Mouse (Mus musculus) spleen, postnatal 10 days (tissue): ENCODE results near the gene Cfap45.

Experiments used
- DNase-seq, 2 experiments: peaks; one replicate each; pipeline ENCODE4 v3.0.0; 2021 to 2022; ENCODE audit warnings: low spot score in 2 of 2

Gene Cfap45

GRCm38 (mm10) chr1:172520576-172521440 lies at the start of gene Cfap45:
Gene Cfap45, plus strand, starts transcription at chr1:172520801.
- DNase-seq = peak; percentile 37 to 74

GRCm38 (mm10) chr1:172472909-172473308 lies 47.7 kb upstream of the Cfap45 start:
- no peak for DNase-seq

GRCm38 (mm10) chr1:172474196-172474595 lies 46.4 kb upstream of the Cfap45 start:
- no peak for DNase-seq

- DNase-seq = peak in 1 of 2 experiments; percentile 46
Measured at GRCm38 (mm10) chr1:172475054-172475741, 45.4 kb upstream of the Cfap45 start, which contains the start of gene Slamf9. Gene Slamf9, plus strand, starts transcription at chr1:172475358.

- no peak for DNase-seq
Measured at GRCm38 (mm10) chr1:172478020-172478419, 42.6 kb upstream of the Cfap45 start.

GRCm38 (mm10) chr1:172480376-172480775 lies 40.2 kb upstream of the Cfap45 start:
- DNase-seq = no peak

- no peak for DNase-seq
Measured at GRCm38 (mm10) chr1:172481111-172481510, 39.5 kb upstream of the Cfap45 start.

- DNase-seq = peak; percentile 46 to 88
Measured at GRCm38 (mm10) chr1:172481540-172482280, 38.9 kb upstream of the Cfap45 start, which contains the start of gene Igsf9. Gene Igsf9, plus strand, starts transcription at chr1:172481788.

- DNase-seq = no peak
Measured at GRCm38 (mm10) chr1:172482518-172483360, 37.9 kb upstream of the Cfap45 start.

- DNase-seq = no peak
Measured at GRCm38 (mm10) chr1:172483361-172483660, 37.3 kb upstream of the Cfap45 start.

- no peak for DNase-seq
Measured at GRCm38 (mm10) chr1:172484236-172484635, 36.4 kb upstream of the Cfap45 start.

GRCm38 (mm10) chr1:172484671-172485070 lies 35.9 kb upstream of the Cfap45 start:
- DNase-seq = no peak

GRCm38 (mm10) chr1:172485821-172486220 lies 34.8 kb upstream of the Cfap45 start:
- no peak for DNase-seq

- no peak for DNase-seq
Measured at GRCm38 (mm10) chr1:172486236-172486635, 34.4 kb upstream of the Cfap45 start.

- no peak for DNase-seq
Measured at GRCm38 (mm10) chr1:172486651-172487050, 34.0 kb upstream of the Cfap45 start.

- no peak for DNase-seq
Measured at GRCm38 (mm10) chr1:172487859-172488258, 32.7 kb upstream of the Cfap45 start.

- DNase-seq = no peak
Measured at GRCm38 (mm10) chr1:172488831-172489230, 31.8 kb upstream of the Cfap45 start.

GRCm38 (mm10) chr1:172489585-172490250 lies 30.9 kb upstream of the Cfap45 start:
- no peak for DNase-seq

GRCm38 (mm10) chr1:172490261-172490661 lies 30.3 kb upstream of the Cfap45 start:
- DNase-seq = peak; percentile 84

GRCm38 (mm10) chr1:172492047-172492446 lies 28.6 kb upstream of the Cfap45 start:
- DNase-seq = no peak

- no peak for DNase-seq
Measured at GRCm38 (mm10) chr1:172493516-172493915, 27.1 kb upstream of the Cfap45 start.
